Comparison of ENCODE assay signal across 11 mouse cellular contexts in the genomic region with DNA sequence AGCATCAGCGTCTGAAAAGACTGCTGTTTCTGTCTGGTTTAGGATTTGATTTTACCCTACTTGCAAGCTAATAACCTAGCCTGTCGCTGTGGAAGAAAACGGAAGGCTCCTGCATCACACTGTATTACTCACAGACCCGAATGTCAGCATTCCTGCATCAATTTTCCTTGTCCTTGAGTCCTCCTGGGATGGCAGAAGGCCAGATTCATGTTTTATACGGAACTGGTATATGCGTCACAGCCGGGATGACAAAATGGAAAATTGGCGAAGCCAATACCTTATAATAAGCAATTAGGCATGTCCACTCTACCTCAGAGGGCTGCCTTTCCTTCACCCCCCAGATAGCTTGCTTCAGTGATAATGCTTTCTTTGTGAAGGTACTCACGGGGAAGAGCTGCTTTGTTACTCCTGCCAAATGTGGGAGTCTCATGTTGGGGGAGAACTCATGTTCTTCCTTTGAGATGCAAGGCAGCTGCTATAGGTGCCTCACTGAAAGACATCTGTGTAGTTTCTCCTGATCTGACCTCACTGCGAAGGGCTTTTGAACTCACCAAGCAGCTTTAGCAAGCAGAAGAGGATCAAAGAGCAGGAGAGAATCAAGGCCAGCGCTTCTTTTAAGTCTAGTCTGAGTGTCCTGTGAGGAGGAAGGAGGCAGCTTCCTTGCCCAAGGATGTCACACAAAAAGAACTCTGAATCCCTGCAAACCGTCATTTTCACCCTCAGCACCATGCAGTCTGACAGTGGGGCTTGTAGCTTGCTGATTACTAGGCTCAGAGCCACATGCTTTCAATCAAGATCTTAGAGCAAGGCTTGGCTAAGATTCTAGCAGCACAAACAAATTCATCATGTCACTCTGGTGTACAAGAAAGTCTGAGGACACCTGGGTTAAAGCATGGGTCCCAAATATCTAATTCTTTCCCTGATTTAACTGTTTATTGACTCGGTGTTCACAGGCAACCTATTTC. TPM values are rescaled to one million over a fixed set of nuclear protein-coding genes. Genes with fewer than 3 reads are reported as not detected.
A peak's percentile ranks its signal among the peaks of the same experiment; 100 is the strongest.
DNase-seq lines count a peak whose midpoint lies in the region; ATAC-seq lines count a peak whose summit lies in the region.
"Had no signal": no experiment of that assay in that cellular context is flagged by ENCODE, and none has a peak within 500 bp of the region (broad histone marks: within the 10 kb centered on the region; RNA-seq: fewer than 3 reads in every experiment).

No protein-coding gene starts in this region.

- no peak overlapping the region for H3K9ac ChIP-seq in kidney, embryonic 15.5 days
- H3K9ac ChIP-seq in stomach, embryonic 14.5 days (replicated peaks; ENCODE audit: low read depth, low read length), result no peak overlapping the region
- H3K9ac ChIP-seq: heart, embryonic 12.5 days; limb, embryonic 12.5 days had no signal

- no peaks in the 10 kb centered on the region for H3K36me3 ChIP-seq in kidney, embryonic 15.5 days
- no peaks in the 10 kb centered on the region for H3K36me3 ChIP-seq in stomach, embryonic 14.5 days (ENCODE audit: control insufficient read depth, insufficient read depth, low read length)
- H3K36me3 ChIP-seq: heart, embryonic 12.5 days; limb, embryonic 12.5 days had no signal

- no peaks in the 10 kb centered on the region for H3K4me1 ChIP-seq in kidney, embryonic 15.5 days
- H3K4me1 ChIP-seq in stomach, embryonic 14.5 days (ENCODE audit: control insufficient read depth, insufficient read depth, low read length), result no peaks in the 10 kb centered on the region
- H3K4me1 ChIP-seq: limb, embryonic 12.5 days had no signal

- peak; percentile 65 to 89 for DNase-seq in adrenal gland, adult (ENCODE audit: inconsistent age in 2 of 2, low spot score in 1 of 2)
- DNase-seq in adrenal gland, postnatal 4 days (ENCODE audit: low spot score in 2 of 2), result no peak
- peak; percentile 6 for DNase-seq in kidney, postnatal 10 days
- DNase-seq in right cerebral cortex, postnatal 25 days, result peak; percentile 6
- DNase-seq in right cerebral cortex, postnatal 14 days, result no peak
- DNase-seq in spleen, postnatal 10 days (ENCODE audit: low spot score in 2 of 2), result no peak

- no peak overlapping the region for H3K4me3 ChIP-seq in kidney, embryonic 15.5 days (replicated peaks)
- H3K4me3 ChIP-seq in stomach, embryonic 14.5 days (ENCODE audit: low read depth, low read length), result no peak overlapping the region
- H3K4me3 ChIP-seq: heart, embryonic 12.5 days; limb, embryonic 12.5 days had no signal

- no peak overlapping the region for H3K4me2 ChIP-seq in kidney, embryonic 15.5 days
- H3K4me2 ChIP-seq in stomach, embryonic 14.5 days (replicated peaks; ENCODE audit: low read depth, low read length), result no peak overlapping the region
- H3K4me2 ChIP-seq: heart, embryonic 12.5 days; limb, embryonic 12.5 days had no signal

- 58% methylated on average over 13 of the region's 13 CpGs for WGBS in kidney, embryonic 15.5 days
- WGBS in stomach, embryonic 14.5 days, result 52% methylated on average over 13 of the region's 13 CpGs

- H3K9me3 ChIP-seq in kidney, embryonic 15.5 days (replicated peaks), result no peaks in the 10 kb centered on the region
- H3K9me3 ChIP-seq in stomach, embryonic 14.5 days (ENCODE audit: control insufficient read depth, low read depth, low read length), result no peaks in the 10 kb centered on the region
- H3K9me3 ChIP-seq: heart, embryonic 12.5 days; limb, embryonic 12.5 days had no signal

- no peak overlapping the region for H3K27ac ChIP-seq in kidney, embryonic 15.5 days
- H3K27ac ChIP-seq in stomach, embryonic 14.5 days (ENCODE audit: low read length), result 0 out of 2 replicates have a peak overlapping the region, but pooled peaks have one; percentile 28
- H3K27ac ChIP-seq: limb, embryonic 12.5 days had no signal

- H3K27me3 ChIP-seq in kidney, embryonic 15.5 days, result no peaks in the 10 kb centered on the region
- no peaks in the 10 kb centered on the region for H3K27me3 ChIP-seq in stomach, embryonic 14.5 days (ENCODE audit: control insufficient read depth, insufficient read depth, low read length)
- H3K27me3 ChIP-seq: heart, embryonic 12.5 days; limb, embryonic 12.5 days had no signal

- ATAC-seq in kidney, embryonic 15.5 days (replicated peaks; ENCODE audit: low FRiP score), result no peak
- peak; percentile 42; the same call in 1 of the 2 replicates for ATAC-seq in stomach, embryonic 14.5 days (ENCODE audit: insufficient number of reproducible peaks, insufficient read depth, low FRiP score, low read depth)

RNA-seq across cellular contexts. Expression of a gene that starts 37.3 kb away (rescaled TPM):
- under 1 TPM; 0.56 to 0.59 TPM for total RNA-seq in adrenal gland, postnatal 4 days (2021)
- polyA plus RNA-seq in kidney, embryonic 15.5 days (2015; fragmentation: Nextera tagmentation; extraction: Ambion mirVana), result not detected in 2 replicates
- polyA plus RNA-seq in stomach, embryonic 14.5 days (2014; fragmentation: Nextera tagmentation; extraction: Ambion mirVana), result not detected in 2 replicates
- total RNA-seq: neutrophil, adult 5-6 weeks had no signal
- polyA plus RNA-seq: limb, embryonic 12.5 days had no signal

Comparison
In these comparisons a context has a peak if more than half of its experiments do, and no peak if none do; other contexts are left out.
1. DNase-seq: peak in adrenal gland, adult (2 of 2), kidney, postnatal 10 days (single experiment) and right cerebral cortex, postnatal 25 days (single experiment); none in adrenal gland, postnatal 4 days (0 of 2), right cerebral cortex, postnatal 14 days (single experiment) and spleen, postnatal 10 days (0 of 2).